Mouse (Mus musculus): Measurements from ENCODE around the gene Tsc2. TPM values are rescaled to one million over a fixed set of nuclear protein-coding genes. Genes with fewer than 3 reads are reported as not detected.

The Tsc2 gene
- total RNA-seq (2014; rRNA removed; ENCODE audit: low replicate concordance) (55.4 and 88.7 TPM in 2 replicates), polyA plus RNA-seq (2015; fragmentation: Nextera tagmentation; extraction: Ambion mirVana) (29.2 and 34.4 TPM in 2 replicates)

DNA sequence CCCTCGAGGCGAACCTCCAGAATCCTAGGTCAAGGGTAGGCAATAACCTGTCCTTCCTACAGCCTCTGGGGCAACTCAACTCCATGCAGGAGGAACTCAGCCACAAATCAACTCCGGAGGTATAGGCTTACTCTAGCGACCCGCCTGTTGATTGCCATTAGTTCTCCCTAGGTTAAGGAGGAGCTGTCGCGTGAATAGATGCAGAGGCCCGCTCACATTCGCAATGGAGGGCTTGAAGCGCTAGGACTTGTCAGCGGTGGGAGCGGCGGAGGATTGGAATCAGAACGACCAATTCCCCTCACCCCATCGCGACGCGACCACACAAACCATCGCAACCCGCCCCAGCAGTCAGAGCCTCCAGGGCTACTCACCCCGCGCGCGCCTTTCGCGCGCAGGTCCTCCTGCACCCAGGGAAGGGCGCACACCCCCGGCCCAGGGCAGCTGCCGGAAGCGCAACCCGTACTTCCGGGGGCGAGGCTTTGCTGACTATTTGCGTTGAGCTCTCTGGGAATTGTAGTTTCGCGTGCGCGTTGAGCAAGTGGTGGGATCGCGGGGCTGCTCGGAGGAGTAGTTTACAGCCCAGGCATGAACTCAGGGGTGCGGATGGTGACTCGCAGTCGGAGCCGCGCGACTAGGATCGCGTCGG, at the start of gene Tsc2, which contains the start of gene Nthl1:
Gene Tsc2, minus strand, starts transcription at position 464 of the 646 bp plus-strand sequence.
Gene Nthl1, plus strand, starts transcription at position 514 of the 646 bp plus-strand sequence.
- Histone ChIP-seq H3K4me3 (ENCODE audit: low read depth, low read length) (peak within 1 kb of the TSS; percentile 63), H3K4me1 (ENCODE audit: control insufficient read depth, insufficient read depth) (peaks cover 16% of the 10 kb centered on the region), H3K9me3 (replicated peaks; ENCODE audit: control insufficient read depth, low read length) (no peaks in the 10 kb centered on the region), H3K27ac (ENCODE audit: low read depth) (peak within 1 kb of the TSS; percentile 80), H3K4me2 (ENCODE audit: low read depth, low read length) (peak within 1 kb of the TSS; percentile 68), H3K36me3 (replicated peaks; ENCODE audit: control insufficient read depth, insufficient read depth, low read length) (peaks cover 26% of the 10 kb centered on the region), H3K27me3 (ENCODE audit: control insufficient read depth, insufficient read depth, low read length) (no peaks in the 10 kb centered on the region), H3K9ac (replicated peaks; ENCODE audit: low read depth, low read length) (peak within 1 kb of the TSS; percentile 54)
- 2% methylated on average over 51 of the region's 51 CpGs for WGBS
- ATAC-seq (ENCODE audit: insufficient read depth, low read depth) (peak; percentile 69), DNase-seq (ENCODE audit: low spot score) (peak; percentile 85)
- TF ChIP-seq EP300 (IDR thresholded peaks at IDR 0.05; ENCODE audit: low read depth) (peak; percentile 27; the same call in 1 of the 2 replicates), CTCF (IDR thresholded peaks at IDR 0.05; ENCODE audit: low read depth) (no peak; the same call in 1 of the 2 replicates)

DNA sequence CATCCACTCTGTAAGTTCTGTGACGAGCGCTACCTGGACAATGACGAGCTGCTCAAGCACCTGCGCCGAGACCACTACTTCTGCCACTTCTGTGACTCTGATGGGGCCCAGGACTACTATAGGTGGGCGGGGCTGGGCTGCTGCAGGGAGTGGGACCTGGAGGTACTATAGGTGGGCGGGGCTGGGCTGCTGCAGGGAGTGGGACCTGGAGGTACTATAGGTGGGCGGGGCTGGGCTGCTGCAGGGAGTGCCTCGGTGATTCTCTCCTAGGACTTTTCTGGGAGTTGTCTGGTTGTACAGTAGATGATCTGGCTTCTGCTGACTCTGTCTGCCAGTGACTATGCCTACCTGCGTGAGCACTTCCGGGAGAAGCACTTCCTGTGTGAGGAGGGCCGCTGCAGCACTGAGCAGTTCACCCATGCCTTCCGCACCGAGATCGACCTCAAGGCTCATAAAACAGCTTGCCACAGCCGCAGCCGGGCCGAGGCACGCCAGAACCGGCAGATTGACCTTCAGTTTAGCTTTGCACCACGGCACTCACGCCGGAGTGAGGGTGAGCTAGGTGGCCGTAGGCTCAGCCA, 45.2 kb upstream of the Tsc2 start:
- Histone ChIP-seq H3K4me3 (ENCODE audit: low read depth, low read length) (no peak overlapping the region), H3K4me1 (ENCODE audit: control insufficient read depth, insufficient read depth) (peaks cover 3% of the 10 kb centered on the region; the same call in 1 of the 2 replicates), H3K27ac (ENCODE audit: low read depth) (no peak overlapping the region), H3K4me2 (ENCODE audit: low read depth, low read length) (no peak overlapping the region), H3K27me3 (ENCODE audit: control insufficient read depth, insufficient read depth, low read length) (no peaks in the 10 kb centered on the region), H3K9ac (replicated peaks; ENCODE audit: low read depth, low read length) (no peak overlapping the region), H3K9me3 (replicated peaks; ENCODE audit: control insufficient read depth, low read length) (no peaks in the 10 kb centered on the region), H3K36me3 (replicated peaks; ENCODE audit: control insufficient read depth, insufficient read depth, low read length) (peaks cover 60% of the 10 kb centered on the region)
- TF ChIP-seq EP300 (IDR thresholded peaks at IDR 0.05; ENCODE audit: low read depth) (no peak), CTCF (IDR thresholded peaks at IDR 0.05; ENCODE audit: low read depth) (no peak)
- 89% methylated on average over 24 of the region's 24 CpGs for WGBS
- DNase-seq (ENCODE audit: low spot score) (no peak), ATAC-seq (ENCODE audit: insufficient read depth, low read depth) (no peak)

DNA sequence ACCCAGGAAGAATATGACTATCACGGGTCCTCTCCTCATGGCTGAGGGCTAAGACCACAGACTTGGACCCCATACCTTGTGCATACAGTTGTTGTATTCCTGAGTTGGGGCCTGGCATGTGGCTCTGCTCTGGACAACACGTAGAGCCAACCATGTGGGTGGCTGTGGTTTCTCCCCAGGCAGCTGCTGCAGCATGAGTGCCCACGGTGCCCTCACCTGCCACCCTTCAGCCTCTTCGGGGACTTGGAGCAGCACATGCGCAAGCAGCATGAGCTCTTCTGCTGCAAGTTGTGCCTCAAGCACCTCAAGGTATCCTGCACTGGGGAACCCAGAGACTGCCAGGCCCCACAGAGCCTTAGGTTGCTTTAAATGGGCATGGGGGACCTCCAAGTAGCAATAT, 44.4 kb upstream of the Tsc2 start:
- H3K9me3 ChIP-seq (replicated peaks; ENCODE audit: control insufficient read depth, low read length): no peaks in the 10 kb centered on the region
- 91% methylated on average over 5 of the region's 5 CpGs for WGBS
- DNase-seq (ENCODE audit: low spot score) (no peak), ATAC-seq (ENCODE audit: insufficient read depth, low read depth) (no peak)
- peaks cover 11% of the 10 kb centered on the region; the same call in 1 of the 2 replicates for H3K4me1 ChIP-seq (ENCODE audit: control insufficient read depth, insufficient read depth)
- H3K27ac ChIP-seq (ENCODE audit: low read depth): no peak overlapping the region
- H3K27me3 ChIP-seq (ENCODE audit: control insufficient read depth, insufficient read depth, low read length): no peaks in the 10 kb centered on the region
- peaks cover 53% of the 10 kb centered on the region for H3K36me3 ChIP-seq (replicated peaks; ENCODE audit: control insufficient read depth, insufficient read depth, low read length)
- H3K4me2 ChIP-seq (ENCODE audit: low read depth, low read length): no peak overlapping the region
- H3K9ac ChIP-seq (replicated peaks; ENCODE audit: low read depth, low read length): no peak overlapping the region
- no peak overlapping the region for H3K4me3 ChIP-seq (ENCODE audit: low read depth, low read length)
- TF ChIP-seq CTCF (IDR thresholded peaks at IDR 0.05; ENCODE audit: low read depth) (no peak), EP300 (IDR thresholded peaks at IDR 0.05; ENCODE audit: low read depth) (no peak)

DNA sequence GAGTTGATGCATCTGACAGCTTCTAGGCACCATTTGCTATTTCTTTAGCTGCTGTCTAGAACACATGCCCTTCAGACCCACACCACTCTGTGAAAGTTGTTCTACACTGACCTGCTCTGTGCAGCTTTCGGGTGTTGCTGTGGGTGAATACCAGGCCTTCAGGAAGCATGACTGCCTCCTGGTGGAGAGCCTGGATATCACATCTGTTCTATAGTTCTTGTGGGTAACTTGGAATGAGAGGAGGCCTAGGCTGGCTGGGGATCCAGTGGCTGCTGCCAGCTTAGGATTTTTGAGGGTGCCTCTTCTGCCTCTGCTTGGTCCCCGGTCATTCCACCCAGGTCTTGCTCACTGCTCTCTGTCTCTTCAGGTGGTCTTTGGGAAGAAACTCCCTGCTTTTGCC, 43.8 kb upstream of the Tsc2 start:
- TF ChIP-seq EP300 (IDR thresholded peaks at IDR 0.05; ENCODE audit: low read depth) (no peak), CTCF (IDR thresholded peaks at IDR 0.05; ENCODE audit: low read depth) (peak; percentile 75)
- H3K36me3 ChIP-seq (replicated peaks; ENCODE audit: control insufficient read depth, insufficient read depth, low read length): peaks cover 48% of the 10 kb centered on the region

DNA sequence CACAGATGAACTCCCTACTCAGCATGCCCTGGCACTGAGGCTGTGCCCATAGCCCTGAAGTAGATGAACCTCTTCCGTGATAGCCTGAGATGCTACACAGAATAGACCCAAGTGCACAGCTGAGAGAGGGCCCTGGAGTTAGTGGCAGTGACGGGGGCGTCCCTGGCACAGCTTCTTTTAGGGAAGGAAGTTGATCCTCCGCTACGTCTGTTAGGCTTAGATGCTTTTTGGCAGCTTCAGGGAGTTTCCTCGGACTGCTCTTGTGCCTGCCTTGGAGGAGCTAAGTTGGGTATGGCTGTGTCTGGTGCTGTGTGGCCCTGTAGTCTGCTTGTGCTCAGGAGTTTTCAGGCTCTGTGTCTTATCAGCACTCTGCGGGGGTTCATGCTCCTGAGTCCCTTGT, 41.8 kb upstream of the Tsc2 start:
- ATAC-seq (ENCODE audit: insufficient read depth, low read depth): no peak
- Histone ChIP-seq H3K4me2 (ENCODE audit: low read depth, low read length) (no peak overlapping the region), H3K27ac (ENCODE audit: low read depth) (no peak overlapping the region), H3K4me3 (ENCODE audit: low read depth, low read length) (no peak overlapping the region), H3K9me3 (replicated peaks; ENCODE audit: control insufficient read depth, low read length) (no peaks in the 10 kb centered on the region), H3K9ac (replicated peaks; ENCODE audit: low read depth, low read length) (no peak overlapping the region), H3K27me3 (ENCODE audit: control insufficient read depth, insufficient read depth, low read length) (no peaks in the 10 kb centered on the region), H3K36me3 (replicated peaks; ENCODE audit: control insufficient read depth, insufficient read depth, low read length) (peaks cover 29% of the 10 kb centered on the region), H3K4me1 (ENCODE audit: control insufficient read depth, insufficient read depth) (peaks cover 29% of the 10 kb centered on the region)
- no peak for DNase-seq (ENCODE audit: low spot score)
- 47% methylated on average over 7 of the region's 7 CpGs for WGBS
- no peak for TF ChIP-seq EP300 (IDR thresholded peaks at IDR 0.05; ENCODE audit: low read depth)
- TF ChIP-seq CTCF (IDR thresholded peaks at IDR 0.05; ENCODE audit: low read depth): no peak

More for the DNA sequence above, 43.8 kb upstream of the Tsc2 start:
- H3K27ac ChIP-seq (ENCODE audit: low read depth): no peak overlapping the region
- H3K4me2 ChIP-seq (ENCODE audit: low read depth, low read length): no peak overlapping the region
- 53% methylated on average over 2 of the region's 2 CpGs for WGBS
- H3K27me3 ChIP-seq (ENCODE audit: control insufficient read depth, insufficient read depth, low read length): no peaks in the 10 kb centered on the region
- no peak overlapping the region for H3K9ac ChIP-seq (replicated peaks; ENCODE audit: low read depth, low read length)
- no peaks in the 10 kb centered on the region for H3K9me3 ChIP-seq (replicated peaks; ENCODE audit: control insufficient read depth, low read length)
- no peak overlapping the region for H3K4me3 ChIP-seq (ENCODE audit: low read depth, low read length)
- ATAC-seq (ENCODE audit: insufficient read depth, low read depth) (peak; percentile 49; the same call in 1 of the 2 replicates), DNase-seq (ENCODE audit: low spot score) (peak; percentile 43)
- peaks cover 17% of the 10 kb centered on the region for H3K4me1 ChIP-seq (ENCODE audit: control insufficient read depth, insufficient read depth)
